Mouse (Mus musculus): ENCODE measurements around the gene Mdh1.
"Not testable (repeated sequence)": the region's sequence is repeated elsewhere in the genome, so short reads cannot be mapped to it uniquely, and the experiment has no call there.

Mdh1 gene

DNA sequence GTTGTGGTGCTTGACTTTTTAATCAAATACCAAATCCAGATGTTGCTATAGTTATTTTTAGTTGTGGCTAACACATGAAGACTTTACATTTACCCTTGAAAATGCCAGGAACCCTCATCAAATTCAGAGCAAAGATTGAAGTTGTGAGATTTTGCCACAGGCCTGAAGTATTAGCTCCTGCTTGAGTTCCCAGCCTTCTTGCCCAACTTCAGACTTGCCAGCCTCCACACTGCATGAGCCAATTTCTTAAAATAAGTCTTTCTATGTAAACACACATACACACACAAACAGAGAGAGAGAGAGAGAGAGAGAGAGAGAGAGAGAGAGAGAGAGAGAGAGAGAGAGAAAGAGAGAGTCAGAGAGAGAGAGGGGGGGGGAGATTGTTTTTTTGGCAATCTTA lies 26.2 kb downstream of the Mdh1 start:
- DNase-seq (ENCODE audit: low spot score in 2 of 2) = no peak

DNA sequence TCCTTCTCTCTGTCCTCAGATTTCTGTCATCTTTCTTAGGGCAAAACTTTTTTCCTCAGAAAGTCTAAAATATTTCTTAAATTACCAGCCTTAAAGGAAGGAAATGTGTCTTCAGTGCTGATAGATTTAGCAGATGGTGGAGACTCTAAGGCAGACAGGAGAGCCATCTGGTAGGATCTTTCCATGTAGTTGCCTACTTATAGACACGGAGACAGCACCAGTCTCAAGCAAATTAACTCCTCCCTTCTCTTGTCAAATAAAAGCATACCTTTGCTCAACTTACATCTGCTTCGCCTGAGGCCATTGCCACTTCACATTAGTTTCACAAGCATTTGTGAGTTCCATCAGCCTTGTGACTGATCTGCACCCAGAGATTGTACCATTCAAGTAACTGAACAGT lies 27.1 kb downstream of the Mdh1 start:
- no peak for DNase-seq (ENCODE audit: low spot score in 2 of 2)

DNA sequence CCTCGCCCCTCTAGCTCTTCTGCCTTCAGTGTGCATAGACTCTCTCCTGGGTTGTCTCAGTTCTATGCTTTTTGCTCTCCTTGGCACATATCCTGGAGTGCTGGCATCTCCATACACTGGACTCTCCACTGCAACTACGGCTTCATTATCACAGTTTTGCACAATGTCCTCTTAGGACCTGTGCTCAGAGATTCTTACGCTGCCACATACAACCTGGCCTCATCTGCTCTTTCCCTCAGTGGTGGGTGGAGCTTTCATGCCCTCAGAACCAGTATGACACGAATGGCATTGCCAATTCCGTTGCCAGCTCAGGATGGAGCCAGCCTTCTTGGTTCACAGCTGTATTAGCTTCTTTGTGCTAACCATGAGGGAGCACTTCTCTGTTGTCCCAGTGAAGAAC lies 29.4 kb downstream of the Mdh1 start:
- DNase-seq (ENCODE audit: low spot score in 2 of 2) = peak in 1 of 2 experiments; percentile 38

- no peak for DNase-seq (ENCODE audit: low spot score in 2 of 2)
Measured at GRCm38 (mm10) chr11:21540622-21541021, 31.5 kb downstream of the Mdh1 start.

- DNase-seq (ENCODE audit: low spot score in 2 of 2) = no peak
Measured at GRCm38 (mm10) chr11:21540072-21540471, 32.1 kb downstream of the Mdh1 start.

DNA sequence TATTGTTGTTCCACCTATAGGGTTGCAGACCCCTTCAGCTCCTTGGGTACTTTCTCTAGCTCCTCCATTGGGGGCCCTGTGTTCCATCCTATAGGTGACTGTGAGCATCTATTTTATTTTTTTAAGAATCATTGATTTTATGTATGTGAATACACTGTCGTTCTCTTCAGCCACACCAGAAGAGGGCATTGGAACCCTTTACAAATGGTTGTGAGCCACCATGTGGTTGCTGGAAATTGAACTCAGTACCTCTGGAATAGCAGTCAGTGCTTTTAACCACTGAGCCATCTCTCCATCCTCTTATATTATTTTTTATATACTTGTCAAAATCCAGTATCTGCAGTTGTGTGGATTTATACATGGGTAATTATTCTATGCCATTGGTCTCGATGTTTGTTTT lies 41.3 kb downstream of the Mdh1 start:
- not testable (repeated sequence) for DNase-seq (ENCODE audit: low spot score in 2 of 2)

- DNase-seq (ENCODE audit: low spot score in 2 of 2) = no peak
Measured at GRCm38 (mm10) chr11:21528676-21529394, 43.3 kb downstream of the Mdh1 start.

DNA sequence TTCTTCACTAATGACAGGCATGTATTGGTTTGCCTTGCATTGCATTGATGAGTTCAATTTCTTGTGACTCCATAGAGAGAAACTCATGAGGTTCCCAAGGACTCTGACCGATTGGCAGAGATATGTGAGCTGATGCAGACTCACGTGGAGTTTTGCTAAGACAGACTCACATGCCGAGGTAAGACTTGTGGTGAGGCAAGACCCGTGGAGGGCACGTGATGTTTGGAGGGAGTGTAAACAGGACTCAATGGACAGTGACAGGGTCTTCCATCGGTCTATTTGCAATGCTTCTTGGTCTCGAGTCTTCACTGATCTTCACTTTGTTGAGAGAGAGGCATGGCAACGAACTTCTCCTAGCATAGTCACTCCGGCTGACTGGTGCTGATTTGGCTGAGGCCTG lies 54.4 kb downstream of the Mdh1 start:
- DNase-seq (ENCODE audit: low spot score in 2 of 2) = no peak

DNA sequence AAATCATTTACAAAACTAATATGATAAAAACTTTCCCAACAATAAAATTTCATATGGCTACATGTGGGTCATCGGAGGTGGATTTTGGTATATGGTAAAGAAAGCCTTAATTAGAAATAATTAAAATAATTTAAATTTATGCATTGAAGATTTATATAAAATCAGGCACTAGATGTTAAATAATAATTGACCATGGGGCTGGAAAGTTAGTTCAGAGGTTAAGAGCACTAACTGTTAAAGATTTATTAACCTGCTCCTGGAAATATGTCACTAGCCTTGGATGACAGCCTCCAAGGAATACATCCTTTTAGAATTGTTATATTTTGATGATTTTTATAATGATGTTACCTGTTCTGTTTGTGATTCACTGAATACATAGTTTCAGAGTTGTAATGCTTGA lies 55.8 kb downstream of the Mdh1 start:
- DNase-seq (ENCODE audit: low spot score in 2 of 2) = not testable (repeated sequence)

GRCm38 (mm10) chr11:21510577-21510976 lies 61.6 kb downstream of the Mdh1 start:
- not testable (repeated sequence) for DNase-seq (ENCODE audit: low spot score in 2 of 2)

GRCm38 (mm10) chr11:21508713-21509112 lies 63.5 kb downstream of the Mdh1 start:
- not testable (repeated sequence) for DNase-seq (ENCODE audit: low spot score in 2 of 2)

DNA sequence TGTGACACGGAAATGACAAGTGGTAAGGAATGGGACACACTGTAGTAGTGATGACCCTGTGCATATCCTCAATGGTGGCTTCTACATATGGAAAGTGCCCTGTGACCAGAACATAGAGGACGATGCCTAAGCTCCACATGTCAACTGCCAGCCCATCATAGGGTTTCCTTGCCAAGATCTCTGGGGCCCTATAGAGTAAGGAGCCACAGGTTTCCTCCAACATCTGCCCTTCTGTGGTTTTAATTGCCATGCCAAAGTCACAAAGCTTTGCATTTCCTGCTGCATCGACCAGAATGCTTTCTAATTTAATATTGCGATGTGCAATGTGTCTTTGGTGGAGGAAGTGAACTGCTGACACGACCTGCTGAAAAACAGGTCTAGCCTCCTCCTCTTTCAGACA lies 65.1 kb downstream of the Mdh1 start:
- not testable (repeated sequence) for DNase-seq (ENCODE audit: low spot score in 2 of 2)

Measured in urinary bladder, postnatal 36 days (tissue).